Mouse (Mus musculus) adrenal gland, adult 8-10 months (tissue): ENCODE measurements around the gene Klk12. TPM values are rescaled to one million over a fixed set of nuclear protein-coding genes. Genes with fewer than 3 reads are reported as not detected.

ENCODE experiments used
- DNase-seq: peaks from one replicate; pipeline ENCODE4 v3.0.0; 2022
- total RNA-seq, 4 experiments: library from RNA; stranded (reverse); gene quantifications; 2 replicates each; pipeline ENCODE4 v1.2.4; 2022

Klk12 gene
- total RNA-seq, 4 experiments from 2014 or later = not detected

GRCm38 (mm10) chr7:43797333-43797769, 28.7 kb downstream of the Klk12 start, which contains the start of gene Klk8:
Gene Klk8 (plus strand): TSS chr7:43797577.
- DNase-seq = no peak

- no peak for DNase-seq
These were observed 29.3 kb downstream of the Klk12 start for GRCm38 (mm10) chr7:43797844-43798462.

GRCm38 (mm10) chr7:43799876-43800275, 31.2 kb downstream of the Klk12 start:
- DNase-seq = no peak

- no peak for DNase-seq
These were observed 42.3 kb downstream of the Klk12 start, which contains the start of gene Klk7 for GRCm38 (mm10) chr7:43810994-43811393. Gene Klk7 (plus strand): TSS chr7:43811294.

GRCm38 (mm10) chr7:43815211-43815610, 46.5 kb downstream of the Klk12 start:
- no peak for DNase-seq

- no peak for DNase-seq
These were observed 48.0 kb downstream of the Klk12 start for GRCm38 (mm10) chr7:43816746-43817145.

- DNase-seq = no peak
These were observed 52.9 kb downstream of the Klk12 start for GRCm38 (mm10) chr7:43821581-43821980.

Other genes with a start within 250 kb of the Klk12 start
- gene Cd33, start 224.5 kb upstream of the Klk12 start, total RNA-seq = 1 to 10 TPM; 4.0 to 7.3 (median 5.9) TPM
- 1 to 10 TPM; 2.8 to 4.1 (median 3.5) TPM for gene Zfp658, start 206.6 kb upstream of the Klk12 start, total RNA-seq
- 10 to 100 TPM; 17.8 to 22.1 (median 19.4) TPM for gene Zfp719, start 189.3 kb upstream of the Klk12 start, total RNA-seq
- gene Zfp819, start 161.7 kb upstream of the Klk12 start, total RNA-seq = not detected
- under 1 TPM in 3 of 4 experiments, not detected in 1; 0.15 to 0.22 (median 0.19) TPM for gene Ceacam18, start 134.2 kb upstream of the Klk12 start, total RNA-seq
- 1 to 10 TPM; 2.3 to 4.3 (median 3.5) TPM for gene Siglece, start 108.7 kb upstream of the Klk12 start, total RNA-seq
- gene Ctu1, start 96.9 kb upstream of the Klk12 start, total RNA-seq = 10 to 100 TPM; 11.5 to 13.4 (median 12.6) TPM
- not detected for gene Klk14, start 78.5 kb upstream of the Klk12 start, total RNA-seq
- gene Klk13, start 56.3 kb upstream of the Klk12 start, total RNA-seq = under 1 TPM in 2 of 4 experiments, not detected in 2; 0.15 to 0.16 TPM
- under 1 TPM in 1 of 4 experiments, not detected in 3; 0.32 TPM for gene Klk11, start 5.7 kb downstream of the Klk12 start, total RNA-seq
- gene Klk10, start 12.1 kb downstream of the Klk12 start, total RNA-seq = under 1 TPM; 0.23 to 0.68 (median 0.52) TPM
- not detected for gene Klk9, start 23.0 kb downstream of the Klk12 start, total RNA-seq
- 1 to 10 TPM; 1.8 to 3.7 (median 3.2) TPM for gene Klk8, start 28.7 kb downstream of the Klk12 start, total RNA-seq
- gene Klk7, start 42.4 kb downstream of the Klk12 start, total RNA-seq = not detected
- not detected for gene Klk6, start 55.6 kb downstream of the Klk12 start, total RNA-seq
- gene Klk5, start 73.1 kb downstream of the Klk12 start, total RNA-seq = not detected
- gene Klk4, start 112.3 kb downstream of the Klk12 start, total RNA-seq = not detected
- not detected for gene Klk15, start 164.8 kb downstream of the Klk12 start, total RNA-seq
- gene Klk1b8, start 181.8 kb downstream of the Klk12 start, total RNA-seq = not detected
- not detected for gene Klk1b1, start 197.9 kb downstream of the Klk12 start, total RNA-seq
- gene Klk1b9, start 207.2 kb downstream of the Klk12 start, total RNA-seq = under 1 TPM in 1 of 4 experiments, not detected in 3; 0.35 TPM
- gene Klk1b11, start 227.0 kb downstream of the Klk12 start, total RNA-seq = not detected
- not detected for gene Klk1b26, start 243.3 kb downstream of the Klk12 start, total RNA-seq